Mouse (Mus musculus): ENCODE data around the gene Paqr7. TPM values are rescaled to one million over a fixed set of nuclear protein-coding genes. Genes with fewer than 3 reads are reported as not detected.

The Paqr7 gene
- polyA plus RNA-seq, 1 experiment: 78.7 TPM

DNA sequence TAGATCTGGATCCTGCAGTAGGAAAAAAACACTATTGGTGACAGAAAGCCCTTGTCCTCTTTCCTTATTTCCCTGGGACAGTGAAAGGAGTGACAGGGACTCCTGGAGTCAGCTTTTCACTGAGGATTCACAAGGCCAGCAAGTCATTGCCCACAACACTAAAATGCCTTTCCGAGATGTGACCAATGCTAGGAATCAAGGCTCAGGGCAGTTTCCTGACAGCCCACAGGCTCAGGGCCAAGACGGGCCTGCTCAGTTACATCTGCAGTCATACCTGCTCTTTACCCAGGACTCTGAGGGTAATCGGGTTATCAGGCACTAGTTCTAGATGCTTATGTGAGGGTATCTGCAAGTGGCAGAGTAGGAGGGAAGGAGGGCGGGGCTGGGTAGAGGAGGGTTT lies 26.9 kb downstream of the Paqr7 start:
- no peak for TF ChIP-seq CTCF (IDR thresholded peaks at IDR 0.05; ENCODE audit: extremely low read depth, insufficient read depth, low read length)
- TF ChIP-seq POLR2A (IDR thresholded peaks at IDR 0.05; ENCODE audit: extremely low read depth, insufficient read depth, low read length): no peak
- no peaks in the 10 kb centered on the region for H3K4me1 ChIP-seq (ENCODE audit: control insufficient read depth, insufficient read depth, low read length)
- no peak overlapping the region for H3K4me3 ChIP-seq (ENCODE audit: insufficient read depth, low read length)
- H3K27ac ChIP-seq (ENCODE audit: insufficient read depth, low read length): no peak overlapping the region

DNA sequence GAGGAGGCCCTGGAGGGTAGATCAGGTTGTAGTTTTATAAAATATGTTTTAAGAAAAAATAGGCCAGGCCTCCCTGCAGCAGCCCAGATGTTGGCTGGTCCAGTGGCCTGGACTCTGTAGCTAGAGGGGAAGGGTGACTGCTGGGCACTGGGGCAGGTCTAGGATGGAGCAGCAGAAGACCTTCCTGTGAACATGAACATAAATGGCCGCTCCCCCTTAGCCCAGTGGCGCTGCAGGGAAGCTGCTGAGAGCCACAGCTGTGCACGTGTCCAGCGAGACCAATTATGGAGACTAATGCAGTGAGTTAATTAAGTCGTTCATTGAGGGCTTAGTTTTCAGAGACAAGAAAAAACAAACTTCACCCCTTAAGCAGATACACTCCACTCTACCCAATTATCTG lies 29.3 kb downstream of the Paqr7 start:
- H3K4me3 ChIP-seq (ENCODE audit: insufficient read depth, low read length): no peak overlapping the region
- TF ChIP-seq CTCF (IDR thresholded peaks at IDR 0.05; ENCODE audit: extremely low read depth, insufficient read depth, low read length) (no peak), POLR2A (IDR thresholded peaks at IDR 0.05; ENCODE audit: extremely low read depth, insufficient read depth, low read length) (no peak)
- no peak overlapping the region for H3K27ac ChIP-seq (ENCODE audit: insufficient read depth, low read length)

DNA sequence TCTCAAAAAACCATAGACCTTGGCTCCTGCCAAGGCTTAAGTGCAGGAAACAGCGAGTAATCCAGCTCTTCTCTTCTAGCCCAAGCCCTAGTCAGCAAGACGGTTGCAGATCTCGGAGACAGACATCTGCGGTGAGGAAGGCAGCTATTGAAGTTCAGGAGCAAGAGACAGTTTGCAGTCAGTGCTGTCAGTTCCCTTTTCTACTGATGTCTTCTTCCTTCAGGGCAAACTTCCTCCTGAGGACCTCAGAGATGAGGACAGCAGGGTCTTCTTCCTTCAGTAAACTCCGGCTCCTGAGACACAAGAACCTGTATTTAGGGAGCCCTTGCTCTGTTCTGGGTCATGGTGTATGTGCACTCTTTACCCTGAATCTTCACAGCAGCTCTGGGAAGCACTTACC lies 29.7 kb downstream of the Paqr7 start:
- no peak overlapping the region for H3K27ac ChIP-seq (ENCODE audit: insufficient read depth, low read length)
- no peak overlapping the region for H3K4me3 ChIP-seq (ENCODE audit: insufficient read depth, low read length)
- no peaks in the 10 kb centered on the region for H3K4me1 ChIP-seq (ENCODE audit: control insufficient read depth, insufficient read depth, low read length)
- TF ChIP-seq CTCF (IDR thresholded peaks at IDR 0.05; ENCODE audit: extremely low read depth, insufficient read depth, low read length) (no peak), POLR2A (IDR thresholded peaks at IDR 0.05; ENCODE audit: extremely low read depth, insufficient read depth, low read length) (no peak)

More for the DNA sequence above, 29.3 kb downstream of the Paqr7 start:
- H3K4me1 ChIP-seq (ENCODE audit: control insufficient read depth, insufficient read depth, low read length): no peaks in the 10 kb centered on the region

- H3K4me3 ChIP-seq (ENCODE audit: insufficient read depth, low read length): no peak overlapping the region
- no peak for TF ChIP-seq CTCF (IDR thresholded peaks at IDR 0.05; ENCODE audit: extremely low read depth, insufficient read depth, low read length)
- H3K27ac ChIP-seq (ENCODE audit: insufficient read depth, low read length): no peak overlapping the region
- peaks cover 5% of the 10 kb centered on the region for H3K4me1 ChIP-seq (ENCODE audit: control insufficient read depth, insufficient read depth, low read length)
Observed at GRCm38 (mm10) chr4:134532928-134533327, 36.4 kb downstream of the Paqr7 start.

- TF ChIP-seq CTCF (IDR thresholded peaks at IDR 0.05; ENCODE audit: extremely low read depth, insufficient read depth, low read length) (no peak), POLR2A (IDR thresholded peaks at IDR 0.05; ENCODE audit: extremely low read depth, insufficient read depth, low read length) (no peak)
Observed at GRCm38 (mm10) chr4:134533421-134533820, 36.9 kb downstream of the Paqr7 start.

DNA sequence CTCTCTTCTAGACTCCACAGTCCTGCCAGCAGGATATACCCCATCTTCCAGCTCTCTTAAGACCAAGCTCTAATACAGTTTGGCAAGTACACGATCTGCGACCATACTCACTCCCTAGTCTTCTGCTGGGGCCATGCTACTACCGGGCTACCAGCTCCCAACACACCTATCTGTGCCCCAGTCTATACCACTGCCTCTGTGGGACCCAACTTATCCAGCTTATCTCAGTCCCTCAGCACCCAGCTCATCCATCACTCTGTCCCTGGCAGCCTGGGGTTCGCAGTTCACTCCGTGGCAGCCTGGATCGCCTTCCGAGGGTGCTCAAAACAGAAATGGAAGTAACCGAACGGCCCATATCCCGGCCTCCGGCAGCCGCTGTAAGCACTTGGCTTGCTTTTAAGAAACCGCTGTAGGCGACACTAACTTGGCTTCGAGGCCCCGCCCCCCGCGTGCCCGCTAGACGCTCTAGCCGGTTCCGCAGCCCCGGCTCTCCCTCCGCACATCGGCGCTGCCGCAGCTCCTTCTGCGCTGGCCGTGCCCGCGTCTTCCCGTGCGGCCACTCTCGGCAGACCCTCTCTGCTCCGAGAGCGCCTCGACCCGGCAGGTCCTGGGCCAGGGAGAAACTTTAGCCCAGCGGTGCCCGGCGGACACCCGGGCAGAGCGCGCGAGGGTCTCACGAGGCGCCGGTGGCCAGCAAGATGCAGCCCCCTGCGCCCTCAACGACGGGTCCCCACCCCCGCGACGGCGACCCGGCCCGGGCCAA lies 37.8 kb downstream of the Paqr7 start:
- H3K4me3 ChIP-seq (ENCODE audit: insufficient read depth, low read length): peak overlapping the region; percentile 59
- peak overlapping the region; percentile 45; the same call in 1 of the 2 replicates for H3K27ac ChIP-seq (ENCODE audit: insufficient read depth, low read length)
- peaks cover 5% of the 10 kb centered on the region for H3K4me1 ChIP-seq (ENCODE audit: control insufficient read depth, insufficient read depth, low read length)
- TF ChIP-seq CTCF (IDR thresholded peaks at IDR 0.05; ENCODE audit: extremely low read depth, insufficient read depth, low read length) (no peak), POLR2A (IDR thresholded peaks at IDR 0.05; ENCODE audit: extremely low read depth, insufficient read depth, low read length) (no peak)

More at GRCm38 (mm10) chr4:134533421-134533820, 36.9 kb downstream of the Paqr7 start:
- Histone ChIP-seq H3K4me1 (ENCODE audit: control insufficient read depth, insufficient read depth, low read length) (peaks cover 5% of the 10 kb centered on the region), H3K4me3 (ENCODE audit: insufficient read depth, low read length) (no peak overlapping the region; the same call in 1 of the 2 replicates), H3K27ac (ENCODE audit: insufficient read depth, low read length) (no peak overlapping the region)

DNA sequence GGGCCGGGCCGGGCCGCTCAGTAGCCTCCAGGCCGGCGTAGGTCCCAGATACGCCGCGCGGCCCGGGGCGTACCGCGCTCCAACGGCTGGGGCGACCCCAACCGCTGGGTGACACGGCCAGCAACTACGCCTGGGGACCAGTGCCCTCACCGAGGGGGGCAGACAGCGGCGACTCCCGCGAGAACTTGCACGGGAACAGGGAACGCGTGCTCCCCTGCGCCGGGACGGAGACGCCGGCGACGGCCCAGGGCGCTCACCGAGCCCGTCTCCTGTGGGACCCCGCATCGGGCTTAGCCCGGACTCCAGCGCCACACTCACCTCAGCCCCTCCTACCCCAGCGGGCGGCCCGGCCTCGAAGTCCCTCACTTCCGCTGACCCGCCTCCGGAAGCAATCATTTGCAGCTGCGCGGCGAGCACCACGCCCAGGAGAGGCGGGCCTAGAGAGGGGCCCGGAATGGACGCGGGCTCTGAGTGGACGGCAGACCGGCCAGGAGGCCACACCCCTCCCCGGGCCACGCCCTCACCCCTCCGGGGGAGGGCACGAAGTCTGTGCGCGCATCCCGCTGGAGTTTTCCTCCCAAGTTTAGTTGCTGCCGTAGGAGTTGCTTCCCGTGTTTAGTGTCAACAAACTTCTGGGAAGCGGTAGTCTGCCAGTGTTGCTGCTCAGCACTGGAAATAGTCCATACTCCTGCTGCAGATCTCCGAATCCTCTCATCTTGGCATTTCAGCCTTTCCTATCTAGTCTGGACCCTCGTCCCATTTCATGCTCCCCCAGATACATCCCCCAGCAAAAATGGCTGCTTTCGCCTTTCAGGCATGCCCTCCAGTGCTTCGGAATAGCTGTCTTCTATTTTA lies 38.7 kb downstream of the Paqr7 start, which contains the start of gene Mtfr1l:
TSS of gene Mtfr1l (minus strand) at position 456 of the 855 bp plus-strand sequence.
- TF ChIP-seq CTCF (IDR thresholded peaks at IDR 0.05; ENCODE audit: extremely low read depth, insufficient read depth, low read length) (no peak), POLR2A (IDR thresholded peaks at IDR 0.05; ENCODE audit: extremely low read depth, insufficient read depth, low read length) (0 out of 2 replicates have a peak, but pooled peaks have one; percentile 33)
- peak within 1 kb of the TSS; percentile 45 for H3K27ac ChIP-seq (ENCODE audit: insufficient read depth, low read length)
- H3K4me1 ChIP-seq (ENCODE audit: control insufficient read depth, insufficient read depth, low read length): peaks cover 5% of the 10 kb centered on the region
- H3K4me3 ChIP-seq (ENCODE audit: insufficient read depth, low read length): peak within 1 kb of the TSS; percentile 59

GRCm38 (mm10) chr4:134535787-134536151 lies 39.3 kb downstream of the Paqr7 start:
- Histone ChIP-seq H3K4me1 (ENCODE audit: control insufficient read depth, insufficient read depth, low read length) (peaks cover 5% of the 10 kb centered on the region), H3K4me3 (ENCODE audit: insufficient read depth, low read length) (peak overlapping the region; percentile 59), H3K27ac (ENCODE audit: insufficient read depth, low read length) (peak overlapping the region; percentile 5; the same call in 1 of the 2 replicates)
- TF ChIP-seq POLR2A (IDR thresholded peaks at IDR 0.05; ENCODE audit: extremely low read depth, insufficient read depth, low read length) (no peak), CTCF (IDR thresholded peaks at IDR 0.05; ENCODE audit: extremely low read depth, insufficient read depth, low read length) (no peak)

DNA sequence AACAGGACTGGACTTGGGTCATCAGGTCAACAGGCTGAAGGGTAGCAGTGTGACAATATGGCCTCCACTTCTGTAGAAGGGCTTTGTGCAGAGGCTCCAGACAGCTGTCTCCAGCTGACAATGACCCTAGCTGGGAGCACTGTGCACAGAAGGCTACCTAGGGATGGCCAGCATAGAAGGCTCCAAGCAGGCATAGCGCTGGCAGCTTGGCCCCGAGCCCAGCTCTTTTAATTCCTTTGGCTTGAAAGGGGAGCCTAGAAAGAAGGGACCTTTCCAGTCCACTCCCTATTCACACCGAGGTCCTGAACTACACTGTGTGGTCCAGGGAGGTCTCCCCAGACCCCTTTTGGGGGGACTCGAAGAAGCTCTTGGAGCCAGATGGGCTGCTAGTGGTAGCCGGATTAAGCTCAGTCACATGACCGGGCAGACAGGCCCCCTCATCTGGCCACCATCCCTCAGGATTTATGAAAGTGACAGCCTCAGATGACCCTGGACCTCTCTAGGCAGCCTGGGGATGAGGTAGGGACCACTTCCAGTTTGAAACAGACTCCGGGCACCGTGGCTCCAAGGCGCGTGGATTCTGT lies 42.6 kb downstream of the Paqr7 start:
- H3K4me1 ChIP-seq (ENCODE audit: control insufficient read depth, insufficient read depth, low read length): peaks cover 5% of the 10 kb centered on the region
- TF ChIP-seq POLR2A (IDR thresholded peaks at IDR 0.05; ENCODE audit: extremely low read depth, insufficient read depth, low read length) (no peak), CTCF (IDR thresholded peaks at IDR 0.05; ENCODE audit: extremely low read depth, insufficient read depth, low read length) (no peak)
- H3K4me3 ChIP-seq (ENCODE audit: insufficient read depth, low read length): no peak overlapping the region
- H3K27ac ChIP-seq (ENCODE audit: insufficient read depth, low read length): no peak overlapping the region

All from cortical plate, adult 2 months (tissue).